Mouse (Mus musculus) inflammation-experienced regulatory T-cells, adult 16 weeks (primary cell): ENCODE data around the gene Ecd. TPM values are rescaled to one million over a fixed set of nuclear protein-coding genes. Genes with fewer than 3 reads are reported as not detected.

ENCODE experiments used
- polyA plus RNA-seq: library from polyadenylated mRNA; unstranded; fragments of 100-300 nt; shearing (Covaris generic); gene quantifications from one replicate; pipeline ENCODE4 v1.2.1, GENCODE M21; 2017

Ecd gene
- 74.8 TPM for polyA plus RNA-seq

GRCm38 (mm10) chr14:20347991-20348541 lies at the start of gene Ecd, which contains the start of gene Fam149b:
Gene Ecd (minus strand): TSS chr14:20348121.
Gene Fam149b (plus strand): TSS chr14:20348162.

GRCm38 (mm10) chr14:20393205-20393913 lies 45.4 kb upstream of the Ecd start, which contains the start of gene Mrps16:
Gene Mrps16 (minus strand): TSS chr14:20393634.

GRCm38 (mm10) chr14:20388441-20389129 lies 40.7 kb upstream of the Ecd start, which contains the start of gene Dnajc9:
Gene Dnajc9 (minus strand): TSS chr14:20388910.

GRCm38 (mm10) chr14:20294117-20294892 lies 53.6 kb downstream of the Ecd start, which contains the start of gene Nudt13:
Gene Nudt13 (plus strand): TSS chr14:20294697.

Other genes starting within 250 kb of the Ecd start
- gene Saysd1, start 209.6 kb downstream of the Ecd start, polyA plus RNA-seq, result 28.6 TPM
- gene Kcnk5, start 166.3 kb downstream of the Ecd start, polyA plus RNA-seq, result 7.5 TPM
- not detected for gene Kcnk16, start 78.9 kb downstream of the Ecd start, polyA plus RNA-seq
- 23.2 TPM for gene Nudt13, start 53.4 kb downstream of the Ecd start, polyA plus RNA-seq
- gene Fam149b, start within 50 bp of the Ecd start, polyA plus RNA-seq, result 102 TPM
- gene Dnajc9, start 40.8 kb upstream of the Ecd start, polyA plus RNA-seq, result 195 TPM
- 103 TPM for gene Mrps16, start 45.5 kb upstream of the Ecd start, polyA plus RNA-seq
- gene Cfap70, start 104.1 kb upstream of the Ecd start, polyA plus RNA-seq, result not detected
- gene Anxa7, start 132.0 kb upstream of the Ecd start, polyA plus RNA-seq, result 62.1 TPM
- gene Mss51, start 148.8 kb upstream of the Ecd start, polyA plus RNA-seq, result 2.1 TPM
- gene Ppp3cb, start 198.5 kb upstream of the Ecd start, polyA plus RNA-seq, result 17.3 TPM